Comparison of ENCODE assay signal across 7 mouse cellular contexts in genomic region chr2:179307286-179307931, GRCm38 (mm10).
A peak's percentile ranks its signal among the peaks of the same experiment; 100 is the strongest.
DNase-seq lines count a peak whose midpoint lies in the region.

No protein-coding gene starts in this region.

- 5% methylated on average over 11 of the region's 11 CpGs for WGBS in forebrain, embryonic 10.5 days

- intact Hi-C loops in left cerebral cortex, postnatal 10 days (cut with DNase I): no loop called here
- intact Hi-C loops in left cerebral cortex, postnatal 36 days (cut with DNase I): no loop called here
- intact Hi-C loops in left cerebral cortex, postnatal 4 days (cut with DNase I): no loop called here

- peak; percentile 27 to 31 for DNase-seq in left cerebral cortex, postnatal 10 days (ENCODE audit: extremely low spot score in 1 of 2, low spot score in 2 of 2)
- DNase-seq in left cerebral cortex, postnatal 36 days (ENCODE audit: low spot score in 2 of 2): no peak
- DNase-seq in forebrain, embryonic 10.5 days (ENCODE audit: extremely low spot score, low spot score): peak; percentile 53
- DNase-seq in left cerebral cortex, postnatal 4 days: peak; percentile 32
- DNase-seq in retina, embryonic 14.5 days (ENCODE audit: low spot score): peak; percentile 56
- no peak for DNase-seq in gastrocnemius, adult 8-10 months (ENCODE audit: low spot score in 2 of 2)
- no peak for DNase-seq in urinary bladder, postnatal 36 days (ENCODE audit: low spot score in 2 of 2)

- H3K27ac ChIP-seq in forebrain, embryonic 10.5 days: peak overlapping the region; percentile 58

- H3K4me3 ChIP-seq in forebrain, embryonic 10.5 days: peak overlapping the region; percentile 24

- peaks cover 46% of the 10 kb centered on the region for H3K27me3 ChIP-seq in forebrain, embryonic 10.5 days (ENCODE audit: poor library complexity, severe bottlenecking)

- no peaks in the 10 kb centered on the region for H3K36me3 ChIP-seq in forebrain, embryonic 10.5 days (replicated peaks)

- H3K4me1 ChIP-seq in forebrain, embryonic 10.5 days: peaks cover 27% of the 10 kb centered on the region

- H3K9me3 ChIP-seq in forebrain, embryonic 10.5 days: no peaks in the 10 kb centered on the region

Comparison
In these comparisons a context has a peak if more than half of its experiments do, and no peak if none do; other contexts are left out.
1. DNase-seq: peak in left cerebral cortex, postnatal 10 days (2 of 2), forebrain, embryonic 10.5 days (single experiment), left cerebral cortex, postnatal 4 days (single experiment) and retina, embryonic 14.5 days (single experiment); none in left cerebral cortex, postnatal 36 days (0 of 2), gastrocnemius, adult 8-10 months (0 of 2) and urinary bladder, postnatal 36 days (0 of 2).